Mouse (Mus musculus) lung, postnatal 0 days (tissue): ENCODE measurements around the gene Chtop. TPM values are rescaled to one million over a fixed set of nuclear protein-coding genes. Genes with fewer than 3 reads are reported as not detected.

Experiments
- ATAC-seq: fragments of 200-750 bp; cut with Nextera tagmentation; 2 replicates; pipeline ENCODE4 v1.8.0; 2017; ENCODE audit warnings: moderate library complexity
- DNase-seq: peaks from one replicate; pipeline ENCODE4 v3.0.0-alpha.2; 2016; ENCODE audit warnings: low spot score
- H3K27ac ChIP-seq: fragments of 300-500 bp; sonication (generic); 2 replicates; pipeline ENCODE4 v1.5.1; 2014; ENCODE audit warnings: antibody characterized with exemption, mild to moderate bottlenecking, low read length, mixed read lengths
- H3K27me3 ChIP-seq: fragments of 300-500 bp; sonication (generic); replicated peaks from 2 replicates; pipeline ENCODE4 v1.6.1; 2014; ENCODE audit warnings: low read length, mixed read lengths; ENCODE audit not compliant: insufficient read depth
- H3K36me3 ChIP-seq: fragments of 300-500 bp; sonication (generic); 2 replicates; pipeline ENCODE4 v1.6.1; 2014; ENCODE audit warnings: low read length, mixed read lengths; ENCODE audit not compliant: insufficient read depth
- H3K4me1 ChIP-seq: fragments of 300-500 bp; sonication (generic); 2 replicates; pipeline ENCODE4 v1.6.1; 2014; ENCODE audit warnings: antibody characterized with exemption, low read depth, low read length, mixed read lengths; ENCODE audit not compliant: insufficient read depth
- H3K4me2 ChIP-seq: fragments of 300-500 bp; sonication (generic); replicated peaks from 2 replicates; pipeline ENCODE4 v1.6.1; 2014; ENCODE audit warnings: low read depth, mild to moderate bottlenecking, low read length, moderate library complexity, mixed read lengths
- H3K4me3 ChIP-seq: fragments of 300-500 bp; sonication (generic); 2 replicates; pipeline ENCODE4 v1.5.1; 2014; ENCODE audit warnings: low read depth, low read length
- H3K9ac ChIP-seq: fragments of 300-500 bp; sonication (generic); replicated peaks from 2 replicates; pipeline ENCODE4 v1.6.1; 2014; ENCODE audit warnings: low read depth, mild to moderate bottlenecking
- H3K9me3 ChIP-seq: fragments of 300-500 bp; sonication (generic); 2 replicates; pipeline ENCODE4 v1.6.1; 2016; ENCODE audit warnings: low read length, mixed read lengths
- CTCF ChIP-seq: IDR thresholded peaks from 2 replicates; pipeline ENCODE4 v1.5.1; 2016; ENCODE audit warnings: antibody characterized with exemption, mild to moderate bottlenecking
- EP300 ChIP-seq: IDR thresholded peaks from 2 replicates; pipeline ENCODE4 v1.6.1; 2016; ENCODE audit warnings: antibody characterized with exemption, mild to moderate bottlenecking, control low read depth
- WGBS: fragments of 180-500 bp; shearing (Covaris S2); extraction: QIAGEN DNeasy Blood & Tissue Kit; methylation state at CpG from one replicate; pipeline ENCODE4 v1.1.7; 2014; 5-methylcytosine and 5-hydroxymethylcytosine counted together
- polyA plus RNA-seq: library from polyadenylated mRNA; unstranded; fragments of >200 nt; fragmentation: Nextera tagmentation; extraction: Ambion mirVana; gene quantifications from 2 replicates; pipeline ENCODE4 v1.2.1, GENCODE M21; 2015

Gene Chtop
- polyA plus RNA-seq, 1 experiment from 2014 or later, result 85.8 TPM

GRCm38 (mm10) chr3:90467618-90468300 is 41.5 kb downstream of the Chtop start:
- WGBS, result 85% methylated on average over 10 of the region's 10 CpGs
- TF ChIP-seq EP300, result no peak
- no peak for TF ChIP-seq CTCF
- Histone ChIP-seq H3K27ac (no peak overlapping the region), H3K4me1 (no peaks in the 10 kb centered on the region; the same call in 1 of the 2 replicates), H3K36me3 (no peaks in the 10 kb centered on the region), H3K27me3 (no peaks in the 10 kb centered on the region), H3K4me3 (no peak overlapping the region), H3K9ac (no peak overlapping the region), H3K4me2 (no peak overlapping the region), H3K9me3 (no peaks in the 10 kb centered on the region)
- no peak for DNase-seq
- no peak for ATAC-seq

- Histone ChIP-seq H3K27me3 (no peaks in the 10 kb centered on the region), H3K4me2 (peak overlapping the region; percentile 91), H3K9ac (0 out of 2 replicates have a peak overlapping the region, but pooled peaks have one; percentile 32), H3K9me3 (no peaks in the 10 kb centered on the region), H3K27ac (peak overlapping the region; percentile 81), H3K36me3 (no peaks in the 10 kb centered on the region), H3K4me1 (no peaks in the 10 kb centered on the region; the same call in 1 of the 2 replicates), H3K4me3 (peak overlapping the region; percentile 71)
- ATAC-seq, result peak; percentile 64
- WGBS, result under 1% methylated on average over 15 of the region's 15 CpGs
- peak; percentile 95 for DNase-seq
- TF ChIP-seq EP300 (peak; percentile 59), CTCF (peak; percentile 90)
These were observed 43.0 kb downstream of the Chtop start for GRCm38 (mm10) chr3:90466311-90466766.

- no peaks in the 10 kb centered on the region for H3K36me3 ChIP-seq
- ATAC-seq, result peak; percentile 69
- TF ChIP-seq CTCF (no peak), EP300 (no peak)
- H3K4me1 ChIP-seq, result no peaks in the 10 kb centered on the region; the same call in 1 of the 2 replicates
- peak within 1 kb of the TSS; percentile 89 for H3K27ac ChIP-seq
- peak within 1 kb of the TSS; percentile 91 for H3K4me2 ChIP-seq
- no peaks in the 10 kb centered on the region for H3K9me3 ChIP-seq
- H3K27me3 ChIP-seq, result no peaks in the 10 kb centered on the region
- H3K4me3 ChIP-seq, result peak within 1 kb of the TSS; percentile 71
- peak within 1 kb of the TSS; percentile 74 for H3K9ac ChIP-seq
- 1% methylated on average over 11 of the region's 49 CpGs for WGBS
- DNase-seq, result peak; percentile 82
These were observed 43.5 kb downstream of the Chtop start, which contains the start of gene Npr1 for GRCm38 (mm10) chr3:90465686-90466310. TSS of gene Npr1 (minus strand) at chr3:90465866.

- Histone ChIP-seq H3K4me1 (no peaks in the 10 kb centered on the region; the same call in 1 of the 2 replicates), H3K36me3 (no peaks in the 10 kb centered on the region), H3K9ac (peak overlapping the region; percentile 74), H3K27ac (peak overlapping the region; percentile 89), H3K4me2 (peak overlapping the region; percentile 91), H3K27me3 (no peaks in the 10 kb centered on the region), H3K9me3 (no peaks in the 10 kb centered on the region), H3K4me3 (peak overlapping the region; percentile 71)
- no peak for TF ChIP-seq EP300
- no peak for TF ChIP-seq CTCF
- DNase-seq (peak; percentile 31), ATAC-seq (peak; percentile 34)
- WGBS, result under 1% methylated on average over 73 of the region's 75 CpGs
These were observed 44.1 kb downstream of the Chtop start for GRCm38 (mm10) chr3:90465081-90465685.

GRCm38 (mm10) chr3:90464552-90465080 is 44.7 kb downstream of the Chtop start:
- TF ChIP-seq CTCF, result no peak; the same call in 1 of the 2 replicates
- no peak for TF ChIP-seq EP300
- Histone ChIP-seq H3K27ac (peak overlapping the region; percentile 89), H3K4me1 (no peaks in the 10 kb centered on the region; the same call in 1 of the 2 replicates), H3K9me3 (no peaks in the 10 kb centered on the region), H3K4me2 (peak overlapping the region; percentile 91), H3K9ac (peak overlapping the region; percentile 74), H3K36me3 (no peaks in the 10 kb centered on the region), H3K4me3 (peak overlapping the region; percentile 71), H3K27me3 (no peaks in the 10 kb centered on the region)
- WGBS, result 6% methylated on average over 31 of the region's 37 CpGs
- ATAC-seq (peak; percentile 75), DNase-seq (peak; percentile 94)

DNA sequence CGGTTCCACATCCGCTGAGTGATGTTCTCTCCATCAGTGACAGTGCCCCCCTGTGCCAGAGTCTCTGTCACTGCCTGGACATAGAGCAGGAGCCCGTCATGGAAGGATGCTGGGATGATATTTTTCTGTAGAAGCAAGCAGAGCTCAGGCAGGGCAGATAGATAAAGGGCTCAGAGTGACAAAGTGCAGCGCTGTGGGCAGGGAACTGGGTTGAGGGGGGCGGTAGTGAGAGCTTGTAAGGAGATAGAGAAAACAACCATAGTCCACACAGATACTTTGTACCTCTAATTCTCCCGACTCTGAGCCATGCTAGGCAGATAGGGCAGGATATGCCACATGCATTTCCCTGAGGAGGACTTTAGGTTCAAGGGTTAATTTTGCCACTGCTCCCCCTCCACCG is 46.7 kb downstream of the Chtop start:
- 43% methylated on average over 7 of the region's 7 CpGs for WGBS
- Histone ChIP-seq H3K4me1 (no peaks in the 10 kb centered on the region; the same call in 1 of the 2 replicates), H3K9ac (no peak overlapping the region), H3K27ac (no peak overlapping the region), H3K9me3 (no peaks in the 10 kb centered on the region), H3K4me3 (0 out of 2 replicates have a peak overlapping the region, but pooled peaks have one; percentile 71), H3K27me3 (no peaks in the 10 kb centered on the region), H3K4me2 (peak overlapping the region; percentile 91), H3K36me3 (no peaks in the 10 kb centered on the region)
- ATAC-seq (no peak), DNase-seq (no peak)
- TF ChIP-seq EP300, result no peak
- peak; percentile 12; the same call in 1 of the 2 replicates for TF ChIP-seq CTCF
